Mouse (Mus musculus): ENCODE results near the gene Coro1b. TPM values are rescaled to one million over a fixed set of nuclear protein-coding genes. Genes with fewer than 3 reads are reported as not detected.

Coro1b gene
- polyA plus RNA-seq, 1 experiment = 114 TPM

GRCm38 (mm10) chr19:4170723-4171392, 22.4 kb downstream of the Coro1b start:
- peak overlapping the region; percentile 65 for H3K27ac ChIP-seq (ENCODE audit: control insufficient read depth, insufficient read depth, low read depth, low read length, poor library complexity)
- WGBS = 74% methylated on average over 10 of the region's 10 CpGs
- peaks cover 10% of the 10 kb centered on the region for H3K4me1 ChIP-seq (ENCODE audit: control insufficient read depth, insufficient read depth, low read length)
- no peak overlapping the region for H3K4me3 ChIP-seq (replicated peaks; ENCODE audit: control insufficient read depth, low read depth, low read length)
- no peak for TF ChIP-seq POLR2A (IDR thresholded peaks at IDR 0.05; ENCODE audit: borderline replicate concordance, control insufficient read depth, low read depth, low read length)
- TF ChIP-seq CTCF (IDR thresholded peaks at IDR 0.05; ENCODE audit: control insufficient read depth, insufficient read depth, low read length) = no peak

- 19% methylated on average over 13 of the region's 13 CpGs for WGBS
- Histone ChIP-seq H3K4me1 (ENCODE audit: control insufficient read depth, insufficient read depth, low read length) (peaks cover 10% of the 10 kb centered on the region), H3K4me3 (replicated peaks; ENCODE audit: control insufficient read depth, low read depth, low read length) (no peak overlapping the region), H3K27ac (ENCODE audit: control insufficient read depth, insufficient read depth, low read depth, low read length, poor library complexity) (peak overlapping the region; percentile 65)
- TF ChIP-seq POLR2A (IDR thresholded peaks at IDR 0.05; ENCODE audit: borderline replicate concordance, control insufficient read depth, low read depth, low read length) (0 out of 2 replicates have a peak, but pooled peaks have one; percentile 34), CTCF (IDR thresholded peaks at IDR 0.05; ENCODE audit: control insufficient read depth, insufficient read depth, low read length) (no peak)
Observed at GRCm38 (mm10) chr19:4171393-4172290, 23.2 kb downstream of the Coro1b start.

GRCm38 (mm10) chr19:4172925-4173324, 24.5 kb downstream of the Coro1b start:
- TF ChIP-seq POLR2A (IDR thresholded peaks at IDR 0.05; ENCODE audit: borderline replicate concordance, control insufficient read depth, low read depth, low read length) (no peak), CTCF (IDR thresholded peaks at IDR 0.05; ENCODE audit: control insufficient read depth, insufficient read depth, low read length) (no peak)
- Histone ChIP-seq H3K4me3 (replicated peaks; ENCODE audit: control insufficient read depth, low read depth, low read length) (no peak overlapping the region), H3K4me1 (ENCODE audit: control insufficient read depth, insufficient read depth, low read length) (peaks cover 10% of the 10 kb centered on the region), H3K27ac (ENCODE audit: control insufficient read depth, insufficient read depth, low read depth, low read length, poor library complexity) (no peak overlapping the region)
- 73% methylated on average over 11 of the region's 11 CpGs for WGBS

- 73% methylated on average over 11 of the region's 11 CpGs for WGBS
- H3K4me1 ChIP-seq (ENCODE audit: control insufficient read depth, insufficient read depth, low read length) = peaks cover 8% of the 10 kb centered on the region
Observed at GRCm38 (mm10) chr19:4175368-4175947, 27.0 kb downstream of the Coro1b start, which contains the start of gene Carns1. Gene Carns1 (minus strand): TSS chr19:4175479.

GRCm38 (mm10) chr19:4180411-4180810, 32.0 kb downstream of the Coro1b start:
- 53% methylated on average over 7 of the region's 7 CpGs for WGBS
- TF ChIP-seq CTCF (IDR thresholded peaks at IDR 0.05; ENCODE audit: control insufficient read depth, insufficient read depth, low read length) = no peak
- TF ChIP-seq POLR2A (IDR thresholded peaks at IDR 0.05; ENCODE audit: borderline replicate concordance, control insufficient read depth, low read depth, low read length) = no peak
- Histone ChIP-seq H3K27ac (ENCODE audit: control insufficient read depth, insufficient read depth, low read depth, low read length, poor library complexity) (peak overlapping the region; percentile 25), H3K4me3 (replicated peaks; ENCODE audit: control insufficient read depth, low read depth, low read length) (no peak overlapping the region), H3K4me1 (ENCODE audit: control insufficient read depth, insufficient read depth, low read length) (peaks cover 11% of the 10 kb centered on the region)

More at GRCm38 (mm10) chr19:4175368-4175947, 27.0 kb downstream of the Coro1b start, which contains the start of gene Carns1:
- TF ChIP-seq POLR2A (IDR thresholded peaks at IDR 0.05; ENCODE audit: borderline replicate concordance, control insufficient read depth, low read depth, low read length) (no peak), CTCF (IDR thresholded peaks at IDR 0.05; ENCODE audit: control insufficient read depth, insufficient read depth, low read length) (no peak)
- Histone ChIP-seq H3K4me3 (replicated peaks; ENCODE audit: control insufficient read depth, low read depth, low read length) (no peak within 1 kb of the TSS), H3K27ac (ENCODE audit: control insufficient read depth, insufficient read depth, low read depth, low read length, poor library complexity) (no peak within 1 kb of the TSS)

GRCm38 (mm10) chr19:4181892-4182291, 33.5 kb downstream of the Coro1b start:
- Histone ChIP-seq H3K27ac (ENCODE audit: control insufficient read depth, insufficient read depth, low read depth, low read length, poor library complexity) (peak overlapping the region; percentile 26; the same call in 1 of the 2 replicates), H3K4me3 (replicated peaks; ENCODE audit: control insufficient read depth, low read depth, low read length) (no peak overlapping the region), H3K4me1 (ENCODE audit: control insufficient read depth, insufficient read depth, low read length) (peaks cover 22% of the 10 kb centered on the region)
- 35% methylated on average over 3 of the region's 3 CpGs for WGBS
- TF ChIP-seq CTCF (IDR thresholded peaks at IDR 0.05; ENCODE audit: control insufficient read depth, insufficient read depth, low read length) = no peak
- TF ChIP-seq POLR2A (IDR thresholded peaks at IDR 0.05; ENCODE audit: borderline replicate concordance, control insufficient read depth, low read depth, low read length) = no peak

GRCm38 (mm10) chr19:4183689-4184088, 35.3 kb downstream of the Coro1b start:
- H3K4me3 ChIP-seq (replicated peaks; ENCODE audit: control insufficient read depth, low read depth, low read length) = no peak overlapping the region
- H3K27ac ChIP-seq (ENCODE audit: control insufficient read depth, insufficient read depth, low read depth, low read length, poor library complexity) = no peak overlapping the region
- H3K4me1 ChIP-seq (ENCODE audit: control insufficient read depth, insufficient read depth, low read length) = peaks cover 30% of the 10 kb centered on the region
- TF ChIP-seq POLR2A (IDR thresholded peaks at IDR 0.05; ENCODE audit: borderline replicate concordance, control insufficient read depth, low read depth, low read length) = no peak
- no peak for TF ChIP-seq CTCF (IDR thresholded peaks at IDR 0.05; ENCODE audit: control insufficient read depth, insufficient read depth, low read length)
- WGBS = 80% methylated on average over 2 of the region's 2 CpGs

All from bone marrow, adult 2 months (tissue).